Mouse (Mus musculus): ENCODE measurements at regions not wholly inside any gene's neighbourhood (a gene's known extent, or its start where the extent isn't known, plus 50 kb on each side); places are given as distances from the start of the nearest gene placed in this dataset.

- DNase-seq, result no peak
Observed at GRCm38 (mm10) chr8:89632304-89632703, 588.3 kb upstream of the Sall1 start.

GRCm38 (mm10) chr8:89630540-89630939, 586.6 kb upstream of the Sall1 start:
- DNase-seq, result no peak

- DNase-seq, result no peak
Observed at GRCm38 (mm10) chr8:89618089-89618488, 574.1 kb upstream of the Sall1 start.

- DNase-seq, result no peak
Observed at GRCm38 (mm10) chr8:89615863-89616558, 572.0 kb upstream of the Sall1 start.

GRCm38 (mm10) chr8:89609074-89609473, 565.1 kb upstream of the Sall1 start:
- no peak for DNase-seq

GRCm38 (mm10) chr8:89605905-89606468, 562.0 kb upstream of the Sall1 start:
- no peak for DNase-seq

- DNase-seq, result peak; percentile 26
Observed at GRCm38 (mm10) chr8:89604461-89604860, 560.5 kb upstream of the Sall1 start.

- no peak for DNase-seq
Observed at GRCm38 (mm10) chr8:89596380-89596779, 552.4 kb upstream of the Sall1 start.

- DNase-seq, result no peak
Observed at GRCm38 (mm10) chr8:89583091-89583490, 539.1 kb upstream of the Sall1 start.

GRCm38 (mm10) chr8:89582566-89582965, 538.6 kb upstream of the Sall1 start:
- DNase-seq, result no peak

GRCm38 (mm10) chr8:89571816-89572215, 527.9 kb upstream of the Sall1 start:
- peak; percentile 80 for DNase-seq

- no peak for DNase-seq
Observed at GRCm38 (mm10) chr8:89570639-89571325, 526.8 kb upstream of the Sall1 start.

GRCm38 (mm10) chr8:89569406-89569805, 525.4 kb upstream of the Sall1 start:
- no peak for DNase-seq

GRCm38 (mm10) chr8:89568641-89569040, 524.7 kb upstream of the Sall1 start:
- DNase-seq, result peak; percentile 32

GRCm38 (mm10) chr8:89566986-89567385, 523.0 kb upstream of the Sall1 start:
- no peak for DNase-seq

- no peak for DNase-seq
Observed at GRCm38 (mm10) chr8:89566461-89566860, 522.5 kb upstream of the Sall1 start.

- DNase-seq, result no peak
Observed at GRCm38 (mm10) chr8:89565147-89565826, 521.3 kb upstream of the Sall1 start.

- no peak for DNase-seq
Observed at GRCm38 (mm10) chr8:89563544-89563943, 519.6 kb upstream of the Sall1 start.

GRCm38 (mm10) chr8:89562597-89562996, 518.6 kb upstream of the Sall1 start:
- DNase-seq, result no peak

GRCm38 (mm10) chr8:89541231-89541630, 497.3 kb upstream of the Sall1 start:
- no peak for DNase-seq

GRCm38 (mm10) chr8:89534605-89535004, 490.6 kb upstream of the Sall1 start:
- DNase-seq, result no peak

GRCm38 (mm10) chr8:89525041-89525440, 481.1 kb upstream of the Sall1 start:
- DNase-seq, result no peak

- no peak for DNase-seq
Observed at GRCm38 (mm10) chr8:89523336-89523735, 479.4 kb upstream of the Sall1 start.

GRCm38 (mm10) chr8:89516602-89517001, 472.6 kb upstream of the Sall1 start:
- DNase-seq, result no peak

All from retina, postnatal 1 day (tissue).